Mouse (Mus musculus) embryo, embryonic 10 days (tissue): ENCODE data around the gene Sgo1.
"Not testable (repeated sequence)": the region's sequence is repeated elsewhere in the genome, so short reads cannot be mapped to it uniquely, and the experiment has no call there.

ENCODE experiments used
- DNase-seq: peaks from one replicate; pipeline ENCODE4 v3.0.0-alpha.2; 2015; ENCODE audit warnings: low spot score

The Sgo1 gene

DNA sequence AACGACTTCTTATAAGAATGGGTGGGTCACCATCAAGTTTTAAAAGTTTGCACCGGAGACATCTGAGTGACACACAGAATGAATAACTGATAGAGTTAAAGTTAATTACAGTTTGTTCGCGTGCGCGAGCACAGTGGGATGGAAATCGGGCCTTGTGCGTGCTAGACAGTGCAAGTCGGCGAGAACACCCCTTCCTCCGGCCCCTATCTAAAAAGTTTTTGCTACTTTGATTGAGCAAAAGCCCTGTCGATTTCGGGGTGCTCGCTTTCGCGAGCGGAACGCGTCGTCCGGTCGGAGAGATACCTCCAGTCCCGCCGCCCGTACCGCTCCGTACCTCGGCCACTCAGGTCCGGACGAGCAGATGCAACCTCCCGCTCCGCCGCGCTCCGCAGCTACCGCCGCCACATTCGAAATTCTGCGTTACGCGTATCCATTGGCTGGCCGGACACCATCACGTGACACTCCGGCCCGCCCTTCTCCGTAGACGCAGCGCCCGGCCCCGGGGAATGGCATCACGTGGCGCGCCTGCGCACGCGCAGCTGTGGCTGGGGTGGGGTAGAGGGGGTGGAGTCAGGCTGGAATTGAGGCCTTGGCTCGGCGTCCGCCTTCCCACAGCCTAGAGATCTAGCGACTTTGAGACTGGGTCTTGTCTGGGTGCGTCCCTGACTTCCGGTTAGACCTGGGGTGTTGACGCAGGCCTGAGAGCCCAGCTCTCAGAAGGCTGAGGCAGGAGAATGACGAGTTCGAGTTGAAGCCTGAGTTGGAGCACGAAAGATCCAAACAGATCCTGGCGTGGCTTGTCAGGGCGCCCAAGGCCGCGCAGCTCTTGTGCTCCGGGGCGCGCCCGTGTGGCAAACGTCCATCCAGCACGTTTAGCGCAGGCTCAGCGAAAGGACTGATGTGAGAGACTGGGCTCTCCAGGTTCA lies at the start of gene Sgo1:
Gene Sgo1 (minus strand): TSS at position 457 of the 926 bp plus-strand sequence.
- peak; percentile 98 for DNase-seq

DNA sequence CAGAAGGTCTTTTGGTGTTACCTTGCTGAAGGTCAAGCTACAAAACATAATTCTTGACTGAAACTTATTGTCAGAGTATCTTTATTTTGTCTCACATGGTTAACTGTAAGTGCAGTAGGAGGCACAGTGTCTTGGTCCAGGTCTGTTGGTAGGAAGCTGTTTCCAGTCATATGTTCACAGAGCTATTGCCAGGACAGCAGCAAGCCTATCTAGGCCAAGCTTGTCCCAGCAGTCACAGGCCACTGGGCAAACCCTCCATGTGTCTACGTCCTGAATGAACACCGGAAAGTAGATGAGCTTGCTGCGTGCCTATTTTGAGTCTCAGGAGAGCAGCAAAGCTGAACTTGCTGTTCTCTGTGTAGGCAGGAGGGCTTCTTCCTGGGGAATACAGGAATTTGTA lies 29.8 kb upstream of the Sgo1 start:
- not testable (repeated sequence) for DNase-seq

DNA sequence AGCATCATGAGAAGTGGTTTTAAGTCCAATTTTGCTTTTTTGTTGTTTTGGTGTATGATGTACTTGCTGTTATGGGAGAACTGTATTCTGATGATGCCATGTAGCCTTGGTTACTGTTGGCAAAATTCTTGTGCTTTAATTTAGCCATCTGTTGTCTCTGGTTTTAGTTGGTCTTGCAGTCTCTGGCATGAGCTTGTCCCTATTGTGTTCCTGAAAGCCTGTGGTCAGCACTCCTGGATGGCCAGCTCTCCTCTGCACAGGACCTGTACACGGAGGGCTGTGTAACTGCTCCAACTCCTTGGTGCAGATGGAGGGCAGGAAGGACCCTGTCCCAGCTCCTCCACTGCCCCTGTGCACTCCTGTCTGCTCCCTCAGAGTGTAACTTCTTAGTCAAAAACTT lies 29.3 kb upstream of the Sgo1 start:
- DNase-seq, result no peak

DNA sequence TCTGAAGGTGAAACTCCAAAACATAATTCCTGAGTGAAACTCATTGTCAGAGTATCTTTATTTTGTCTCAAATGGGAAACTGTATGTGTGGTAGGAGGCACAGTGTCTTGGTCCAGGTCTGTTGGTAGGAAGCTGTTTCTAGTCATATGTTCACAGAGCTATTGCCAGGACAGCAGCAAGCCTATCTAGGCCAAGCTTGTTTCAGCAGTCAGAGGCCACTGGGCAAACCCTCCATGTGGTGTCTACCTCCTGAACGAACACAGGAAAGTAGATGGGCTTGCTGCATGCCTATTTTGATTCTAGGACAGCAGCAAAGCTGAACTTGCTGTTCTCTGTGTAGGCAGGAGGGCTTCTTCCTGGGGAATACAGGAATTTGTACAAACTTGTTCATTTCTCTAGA lies 26.0 kb upstream of the Sgo1 start:
- DNase-seq, result not testable (repeated sequence)

DNA sequence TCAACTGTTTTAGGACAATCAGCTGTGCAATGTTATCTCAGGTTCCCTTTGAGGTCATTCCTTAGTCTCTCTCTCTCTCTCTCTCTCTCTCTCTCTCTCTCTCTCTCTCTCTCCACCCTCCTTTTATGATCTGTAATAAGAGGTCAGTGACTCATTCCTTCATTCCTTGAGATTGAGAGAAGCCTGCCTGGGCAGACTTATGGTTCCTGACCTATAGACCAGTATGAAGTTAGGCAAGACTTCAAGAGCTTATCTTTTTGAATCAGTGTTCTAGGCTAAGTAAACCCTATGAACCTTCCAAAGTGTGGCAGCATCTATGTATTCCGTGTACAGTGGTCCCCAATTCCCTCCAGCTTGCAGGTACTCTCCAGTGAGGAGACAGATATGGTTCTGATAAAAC lies 25.3 kb upstream of the Sgo1 start:
- no peak for DNase-seq

DNA sequence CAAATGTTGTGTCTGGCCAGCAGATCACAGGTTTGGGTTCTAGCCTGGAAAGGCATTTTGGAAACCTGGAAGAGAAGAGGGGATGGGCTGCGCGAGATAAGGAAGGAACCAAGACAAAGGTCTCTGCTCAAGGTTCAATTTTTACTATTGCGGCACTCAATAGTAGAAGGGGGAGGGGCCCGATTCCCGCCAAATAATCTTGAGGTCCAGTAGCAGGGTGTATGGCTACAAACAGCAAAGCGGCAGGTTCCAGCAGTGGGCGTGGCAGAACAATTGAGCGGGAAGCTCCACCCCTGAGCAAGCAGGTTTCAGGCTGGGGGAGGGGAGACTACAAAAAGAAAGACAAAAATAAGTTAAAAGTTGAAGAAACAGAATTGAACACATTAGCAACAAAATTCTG lies 8.4 kb upstream of the Sgo1 start:
- DNase-seq, result not testable (repeated sequence)

DNA sequence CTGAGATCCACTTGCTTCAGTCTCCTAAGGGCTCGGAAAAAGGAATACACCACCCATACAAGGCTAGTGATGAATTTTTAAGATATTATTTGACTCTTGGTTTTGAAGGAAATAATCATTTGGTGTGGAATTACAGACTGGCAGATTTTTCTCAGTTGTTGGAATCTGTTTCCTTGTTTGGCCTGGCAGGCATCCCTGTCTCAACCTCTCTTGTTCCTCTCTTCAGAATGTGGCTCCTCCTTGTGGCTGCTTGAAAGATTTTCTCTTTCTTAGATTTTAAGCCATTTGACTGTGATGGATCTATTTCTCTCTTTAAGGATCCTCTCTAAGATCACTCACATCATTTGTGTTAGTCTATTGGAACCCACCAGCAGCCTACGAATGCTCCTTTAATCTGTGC lies 4.9 kb upstream of the Sgo1 start:
- DNase-seq, result peak; percentile 38

DNA sequence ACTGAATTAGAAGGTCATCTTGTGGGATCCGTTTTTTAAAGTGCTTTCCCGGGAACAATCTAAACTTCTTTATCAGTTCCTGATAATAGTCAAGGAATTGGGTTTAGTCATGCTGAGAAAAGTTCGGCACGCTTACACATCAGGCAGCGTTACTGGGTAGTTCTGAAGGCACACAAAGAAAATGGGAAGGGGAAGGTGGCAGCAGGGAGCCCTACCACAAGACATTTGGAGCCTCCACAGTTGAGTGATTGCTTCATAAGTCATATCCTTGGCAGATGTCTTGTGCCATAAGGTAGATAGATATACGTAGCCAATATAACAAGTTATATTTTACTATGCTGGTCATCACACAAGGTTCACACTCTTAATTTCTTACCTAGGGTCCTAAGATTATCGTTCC lies 813 bp upstream of the Sgo1 start:
- DNase-seq, result no peak

DNA sequence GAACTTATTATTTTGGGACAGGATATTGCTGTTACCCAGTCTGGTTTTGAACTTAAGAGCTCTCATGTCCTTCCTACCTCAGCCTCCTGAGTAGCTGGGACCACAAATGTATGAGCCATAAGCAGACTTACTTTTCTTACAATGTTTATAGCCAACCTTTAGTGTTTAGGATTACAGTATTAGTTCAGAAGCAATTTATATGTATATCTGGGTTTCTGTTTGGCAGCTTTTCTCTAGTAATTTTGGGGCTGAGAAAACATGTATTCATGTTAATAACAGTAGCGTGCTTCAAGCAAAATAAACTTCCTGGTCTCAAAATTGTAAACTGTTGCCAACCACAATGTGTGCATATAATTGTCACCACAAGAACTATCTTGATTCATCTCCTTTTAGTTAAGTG lies 812 bp downstream of the Sgo1 start:
- peak; percentile 13 for DNase-seq

DNA sequence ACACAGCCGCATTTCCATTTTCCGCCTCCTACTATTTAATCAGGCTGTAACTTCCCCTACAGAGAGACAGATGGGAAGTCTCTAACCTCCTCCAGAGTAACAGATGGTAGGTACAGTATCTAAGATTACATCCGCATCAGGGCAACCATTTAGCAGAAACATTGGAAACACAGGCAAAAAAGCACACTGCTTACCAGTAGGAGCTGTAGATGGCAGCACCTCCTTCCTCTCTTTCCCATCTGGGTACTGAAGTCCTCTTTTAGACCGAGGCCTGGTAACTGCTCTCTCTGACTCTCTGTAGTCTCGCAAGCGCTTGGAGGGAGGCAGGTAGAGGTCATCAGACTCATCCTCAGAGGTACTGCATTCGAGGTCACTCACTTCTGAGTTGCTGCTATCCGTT lies 10.4 kb downstream of the Sgo1 start:
- no peak for DNase-seq

DNA sequence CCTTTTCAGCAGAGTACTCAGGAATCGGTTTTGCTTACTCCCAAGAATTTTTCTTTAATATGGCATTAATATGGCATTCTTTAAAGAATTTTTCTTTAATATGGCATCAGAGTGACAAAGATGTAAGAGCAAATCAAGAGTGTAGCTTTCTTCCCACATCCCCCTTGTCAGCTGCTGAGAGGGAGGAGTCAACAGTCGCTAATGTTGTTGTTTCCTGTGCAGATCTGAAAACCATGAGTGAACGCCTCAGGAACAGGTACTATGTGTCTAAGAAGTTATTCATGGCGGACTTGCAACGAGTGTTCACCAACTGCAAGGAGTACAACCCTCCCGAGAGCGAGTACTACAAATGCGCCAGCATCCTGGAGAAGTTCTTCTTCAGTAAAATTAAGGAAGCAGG lies 18.7 kb downstream of the Sgo1 start:
- no peak for DNase-seq

DNA sequence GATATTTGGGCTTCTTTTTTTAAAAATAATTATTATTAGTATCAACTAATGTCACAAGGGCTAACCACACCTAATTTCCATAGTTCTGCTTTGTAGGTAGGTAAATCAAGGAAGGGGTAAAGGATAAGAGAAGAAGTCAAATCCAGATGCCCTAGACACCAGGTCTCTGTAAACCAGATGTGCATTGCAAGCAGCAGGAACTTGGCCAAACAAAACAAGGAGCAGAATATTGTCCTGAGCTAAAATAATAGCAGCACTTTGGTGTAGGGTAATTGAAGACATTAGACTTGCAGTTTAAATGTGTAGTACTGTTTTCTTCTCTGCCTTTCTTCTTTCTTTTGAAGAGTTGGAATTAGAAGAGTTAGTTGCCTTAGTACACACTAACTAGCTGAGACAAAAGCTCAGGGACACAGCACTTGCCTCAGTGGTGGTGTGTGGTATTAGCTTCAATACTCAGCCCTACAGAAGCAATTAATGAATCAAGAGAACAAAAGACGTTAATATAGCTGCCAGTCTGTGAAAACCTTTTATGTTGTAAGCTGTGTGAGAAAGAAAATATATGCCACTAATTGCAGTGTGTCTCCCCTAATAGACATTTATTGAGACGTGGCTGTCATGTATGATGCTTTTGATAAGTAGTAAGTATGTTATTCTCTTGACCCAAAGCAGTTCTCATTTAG lies 24.3 kb downstream of the Sgo1 start:
- DNase-seq, result no peak

DNA sequence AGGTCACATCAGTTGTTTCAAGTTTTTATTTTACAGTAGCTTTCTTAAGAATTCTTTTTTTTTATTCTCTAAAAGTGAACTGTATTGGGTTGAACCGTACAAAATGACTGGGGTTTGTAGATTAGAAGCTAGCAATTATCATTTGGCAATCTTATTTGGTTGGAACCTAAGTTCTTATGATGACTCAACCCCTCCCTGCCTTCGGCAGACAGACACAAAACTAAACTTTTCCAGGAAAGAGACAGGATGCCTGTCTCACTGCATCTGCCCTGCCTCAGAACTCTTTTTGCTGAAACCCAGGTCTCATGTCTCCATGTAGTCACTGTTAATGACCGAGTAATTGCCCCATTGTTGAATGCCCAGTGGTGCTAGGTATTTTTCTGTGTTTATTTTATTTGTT lies 24.9 kb downstream of the Sgo1 start:
- no peak for DNase-seq

DNA sequence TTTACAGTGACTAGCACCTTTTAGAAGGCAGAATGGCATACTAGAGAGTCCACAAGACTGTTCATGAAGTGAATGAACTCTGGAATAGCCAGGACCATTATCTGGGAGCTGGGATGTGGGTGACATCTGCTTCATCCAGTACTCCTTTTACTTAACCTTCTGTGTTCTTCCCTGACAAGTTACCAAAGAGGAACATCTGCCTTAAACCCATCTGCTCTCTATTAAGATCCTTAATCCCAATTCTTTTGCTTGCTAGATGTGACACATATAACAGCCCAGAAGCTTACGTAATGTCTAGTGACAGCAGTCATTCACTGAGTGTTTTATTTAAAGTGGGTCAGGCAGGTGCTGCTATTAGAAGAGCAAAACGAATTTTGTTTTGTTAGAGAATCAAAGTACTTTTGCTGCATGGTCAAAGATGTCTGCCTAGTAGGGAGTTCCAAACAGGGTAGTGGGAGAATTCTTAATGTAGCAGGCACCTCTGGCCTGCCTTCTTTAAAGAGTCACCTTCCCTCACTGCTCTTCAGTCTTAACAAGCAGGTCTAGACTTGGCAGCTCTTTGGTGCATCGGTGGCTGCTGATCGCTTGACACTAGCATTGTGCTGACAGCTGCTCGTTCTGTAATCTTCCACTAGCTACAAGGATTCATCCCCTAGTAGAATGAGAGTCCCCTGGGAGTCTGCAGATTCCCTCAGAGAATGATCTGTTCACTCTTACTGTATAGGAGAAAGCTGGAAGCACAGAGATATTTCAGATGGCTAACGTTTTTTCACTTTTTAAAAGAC lies 27.9 kb downstream of the Sgo1 start:
- no peak for DNase-seq

DNA sequence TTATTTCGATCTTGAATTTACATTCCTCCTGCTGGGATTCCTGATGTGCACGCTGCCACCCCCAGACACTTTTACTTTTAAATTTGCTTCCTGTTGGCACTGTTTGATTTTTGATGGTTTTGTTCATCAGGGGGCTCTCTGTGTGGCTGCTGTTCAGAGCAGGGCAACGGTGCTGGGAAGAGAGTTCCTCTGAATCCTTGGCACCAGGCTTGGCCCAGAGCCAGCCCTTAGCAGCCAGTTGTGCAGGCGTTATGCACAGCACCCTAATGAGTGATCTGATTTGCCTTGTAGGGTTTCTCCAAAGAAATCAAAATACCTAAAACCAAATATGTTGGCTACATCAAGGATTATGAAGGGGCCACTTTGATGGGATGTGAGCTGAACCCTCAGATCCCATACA lies 29.4 kb downstream of the Sgo1 start:
- DNase-seq, result no peak

DNA sequence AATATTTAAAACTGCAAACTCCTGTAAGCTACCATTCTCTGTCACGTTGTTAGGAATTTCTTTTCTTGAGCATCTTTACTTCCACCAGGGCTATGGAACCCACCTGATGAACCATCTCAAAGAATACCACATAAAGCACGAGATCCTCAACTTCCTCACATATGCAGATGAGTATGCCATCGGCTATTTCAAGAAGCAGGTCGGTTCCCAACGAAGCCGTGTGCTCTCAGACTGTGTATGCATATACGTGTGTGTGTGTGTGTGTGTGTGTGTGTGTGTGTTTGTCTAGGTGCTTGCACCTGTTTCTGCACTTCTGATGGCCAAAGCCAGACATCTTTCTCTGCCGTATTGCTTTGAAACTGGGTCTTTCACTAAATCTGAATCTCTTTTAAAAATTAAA lies 29.9 kb downstream of the Sgo1 start:
- no peak for DNase-seq

DNA sequence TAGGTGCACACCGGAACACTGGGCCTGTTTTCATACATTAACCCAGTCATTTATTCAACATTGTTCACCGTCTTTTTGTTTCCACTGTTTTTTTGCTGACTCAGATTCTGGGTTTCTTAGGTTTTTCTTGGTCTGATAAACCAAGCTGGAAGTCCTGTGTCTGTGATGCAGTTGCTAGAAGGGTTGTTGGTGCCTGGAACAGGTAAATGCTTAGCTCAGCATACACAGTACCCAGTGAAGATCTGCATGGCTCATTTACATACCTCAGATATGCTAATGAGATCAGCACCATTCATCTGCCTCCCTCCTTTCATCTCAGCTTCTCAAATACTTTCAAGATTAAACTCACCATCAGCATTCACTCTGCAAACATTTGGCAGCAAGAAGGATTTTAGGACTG lies 30.5 kb downstream of the Sgo1 start:
- no peak for DNase-seq

DNA sequence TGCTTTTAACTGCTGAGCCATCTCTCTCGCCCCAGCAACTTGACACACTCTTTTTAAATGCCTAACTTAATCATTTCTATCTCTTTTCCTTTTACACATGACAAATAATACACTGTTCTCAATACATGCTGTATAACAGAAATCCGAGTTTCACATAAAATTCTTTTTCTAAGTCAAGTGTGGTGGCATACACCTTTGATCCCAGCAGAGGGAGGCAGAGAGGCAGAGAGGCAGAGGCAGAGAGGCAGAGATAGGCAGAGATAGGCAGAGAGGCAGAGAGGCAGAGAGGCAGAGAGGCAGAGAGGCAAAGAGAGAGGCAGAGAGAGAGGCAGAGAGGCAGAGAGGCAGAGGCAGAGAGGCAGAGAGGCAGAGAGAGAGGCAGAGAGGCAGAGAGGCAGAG lies 31.7 kb downstream of the Sgo1 start:
- peak; percentile 10 for DNase-seq

DNA sequence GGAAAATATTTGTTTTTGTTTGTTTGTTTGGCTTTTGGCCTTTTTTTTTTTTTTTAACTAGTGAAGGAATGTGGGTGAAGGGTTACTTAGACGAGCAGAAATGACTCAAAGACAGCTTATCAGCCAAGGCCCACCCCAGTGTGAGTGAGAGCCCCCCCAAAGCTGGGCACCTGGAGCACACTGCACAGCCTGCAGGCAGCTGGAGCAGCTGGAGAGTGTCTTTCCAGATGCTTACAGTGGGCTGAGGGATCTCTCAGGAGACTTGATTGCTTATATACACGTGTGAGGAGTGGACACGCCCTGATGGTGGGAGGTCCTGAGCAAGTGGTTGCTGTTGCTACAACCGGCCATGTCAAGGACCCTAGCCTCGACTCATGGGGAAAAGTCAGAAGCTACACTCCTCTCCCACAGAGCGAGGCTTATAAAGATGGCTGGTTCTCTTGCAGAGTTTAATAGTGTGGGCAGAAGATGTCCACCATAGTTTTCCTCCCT lies 32.7 kb downstream of the Sgo1 start:
- no peak for DNase-seq

DNA sequence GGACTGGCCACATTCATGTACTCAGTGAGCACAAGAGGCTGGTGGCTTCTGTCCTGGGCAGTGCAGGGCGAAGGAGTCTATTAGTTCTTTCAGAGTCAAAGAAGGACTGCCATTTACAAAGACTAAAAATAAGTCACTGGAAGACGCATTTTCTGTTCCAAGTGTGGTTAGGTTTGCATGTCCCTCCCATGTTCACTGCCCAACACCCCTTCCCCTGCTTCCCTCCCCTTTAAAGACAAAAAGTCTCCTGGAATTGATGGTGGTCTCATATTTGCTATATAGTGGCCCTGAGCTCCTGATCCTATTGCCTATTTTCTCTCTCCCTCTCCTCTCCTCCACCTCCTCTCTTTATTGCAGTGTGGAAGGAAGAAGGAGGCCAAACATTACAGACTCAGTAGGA lies 33.2 kb downstream of the Sgo1 start:
- no peak for DNase-seq

DNA sequence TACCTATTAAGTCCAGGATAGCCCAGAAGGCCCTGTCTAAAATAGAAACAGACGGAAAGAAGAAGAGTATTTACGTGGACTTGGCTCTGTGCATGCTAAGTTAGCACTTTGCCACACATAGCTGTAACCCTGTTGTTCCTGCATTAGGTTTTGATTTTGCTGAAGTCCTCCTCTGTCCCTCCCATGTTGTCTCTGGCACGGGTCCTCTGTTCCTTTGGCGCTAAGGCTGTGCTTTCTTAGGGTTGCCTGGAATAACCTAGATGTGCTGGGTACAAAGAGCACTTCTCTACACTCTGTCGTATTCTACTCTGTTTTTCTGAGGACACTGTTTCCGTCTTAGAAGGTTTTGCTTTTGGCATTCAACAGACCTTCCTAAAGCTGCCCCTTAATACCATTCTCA lies 34.1 kb downstream of the Sgo1 start:
- DNase-seq, result no peak

DNA sequence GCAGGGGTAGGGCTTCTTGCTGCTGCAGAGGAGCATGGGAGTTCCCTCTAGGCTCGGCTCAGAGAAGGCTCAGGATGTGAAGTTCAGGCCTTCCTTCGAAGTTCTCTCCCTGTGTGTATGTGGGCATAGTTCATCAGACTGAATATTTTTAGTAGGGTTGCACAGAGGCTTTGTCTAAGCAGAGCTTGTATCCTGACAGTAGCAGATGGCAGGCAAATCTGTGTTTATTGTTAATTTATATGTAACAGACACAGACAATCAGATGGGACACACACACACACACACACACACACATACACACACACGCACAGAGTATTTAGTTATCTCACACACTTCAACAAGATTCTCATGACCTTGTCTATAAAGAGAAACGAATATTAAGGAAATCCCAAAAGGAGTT lies 34.5 kb downstream of the Sgo1 start:
- no peak for DNase-seq

DNA sequence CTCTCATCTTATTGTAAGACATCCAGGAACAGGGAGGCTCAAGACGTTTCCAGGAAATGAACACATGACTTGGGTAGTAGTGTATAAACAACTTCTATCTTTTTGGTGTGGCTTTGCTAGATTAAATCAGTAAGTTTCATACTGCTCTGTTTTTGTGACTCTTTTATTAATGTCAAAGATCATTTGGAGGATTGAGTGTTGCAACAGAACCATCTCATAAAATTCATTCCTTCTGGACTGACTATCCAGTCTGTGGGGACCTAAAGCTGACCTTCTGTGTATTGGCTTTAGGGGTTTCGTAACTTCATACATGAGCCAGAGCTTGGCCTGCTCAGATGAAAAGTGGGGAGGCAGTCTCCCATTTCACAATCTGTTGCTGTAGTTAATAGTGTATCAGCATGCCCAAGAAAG lies 38.9 kb downstream of the Sgo1 start:
- no peak for DNase-seq
